Mouse (Mus musculus) CH12.LX (cell line): Measurements from ENCODE around the gene Drd1. TPM values are rescaled to one million over a fixed set of nuclear protein-coding genes. Genes with fewer than 3 reads are reported as not detected.

Experiments
- DNase-seq: peaks from one replicate; pipeline ENCODE4 v3.0.0-alpha.2; 2013; ENCODE audit errors: extremely low read depth
- H3K27ac ChIP-seq: 2 replicates; pipeline ENCODE4 v1.5.1; 2012; ENCODE audit warnings: low read depth, mild to moderate bottlenecking, control low read depth, moderate library complexity; ENCODE audit not compliant: insufficient read depth
- H3K27me3 ChIP-seq: replicated peaks from 2 replicates; pipeline ENCODE3; 2012; ENCODE audit warnings: inconsistent platforms
- H3K36me3 ChIP-seq, 2 experiments: replicated peaks in 1 of 2; 2 replicates each; pipeline versions ENCODE3 to v1.6.1; 2012; ENCODE audit warnings: inconsistent platforms in 1 of 2, low read length in 1 of 2, mild to moderate bottlenecking in 1 of 2, mixed read lengths in 1 of 2, moderate library complexity in 1 of 2; ENCODE audit not compliant: control insufficient read depth in 1 of 2, insufficient read depth in 1 of 2
- H3K4me1 ChIP-seq, 2 experiments: 2 replicates each; pipeline ENCODE4 v1.6.1; 2012; ENCODE audit warnings: inconsistent platforms in 1 of 2, moderate library complexity in 1 of 2; ENCODE audit not compliant: insufficient read depth in 2 of 2, control insufficient read depth in 1 of 2
- H3K4me2 ChIP-seq: 2 replicates; pipeline ENCODE4 v1.6.1; 2012; ENCODE audit warnings: low read depth, mild to moderate bottlenecking, control low read depth; ENCODE audit not compliant: poor library complexity, insufficient read depth, severe bottlenecking
- H3K4me3 ChIP-seq, 3 experiments: fragments of 150-350 bp in 1 of 3; sonication (generic) in 1 of 3; replicated peaks in 1 of 3; 2 replicates each; pipeline versions ENCODE3 to v1.5.1; 2011 to 2012; ENCODE audit warnings: low read depth in 2 of 3, low read length in 2 of 3, mild to moderate bottlenecking in 2 of 3, moderate library complexity in 2 of 3, control low read depth in 1 of 3, improper control_type of control experiment in 1 of 3, inconsistent platforms in 1 of 3, mixed read lengths in 1 of 3; ENCODE audit not compliant: poor library complexity in 1 of 3
- H3K79me2 ChIP-seq: replicated peaks from 2 replicates; pipeline ENCODE4 v1.6.1; 2012; ENCODE audit warnings: mild to moderate bottlenecking, moderate library complexity; ENCODE audit not compliant: control insufficient read depth, poor library complexity, insufficient read depth, severe bottlenecking; ENCODE audit errors: extremely low read depth
- H3K9ac ChIP-seq: 2 replicates; pipeline ENCODE4 v1.6.1; 2012; ENCODE audit warnings: low read depth, mild to moderate bottlenecking, control low read depth, moderate library complexity; ENCODE audit not compliant: insufficient read depth
- H3K9me3 ChIP-seq: replicated peaks from 2 replicates; pipeline ENCODE3; 2012; ENCODE audit warnings: low read length, inconsistent platforms, mixed read lengths
- ETS1 ChIP-seq: conservative IDR thresholded peaks from 2 replicates; pipeline ENCODE4 v1.6.1; 2012; ENCODE audit warnings: low read depth, mild to moderate bottlenecking, inconsistent platforms, low read length, improper control_type of control experiment, moderate library complexity
- JUND ChIP-seq: conservative IDR thresholded peaks from 2 replicates; pipeline ENCODE4 v1.6.1; 2011; ENCODE audit warnings: low read depth, low read length, improper control_type of control experiment
- MAFK ChIP-seq: IDR thresholded peaks from 2 replicates; pipeline ENCODE4 v1.6.1; 2011; ENCODE audit warnings: low read length, improper control_type of control experiment; ENCODE audit not compliant: insufficient replicate concordance
- MAX ChIP-seq: IDR thresholded peaks from 2 replicates; pipeline ENCODE4 v1.6.1; 2011; ENCODE audit warnings: low read length, improper control_type of control experiment
- MEF2A ChIP-seq: IDR thresholded peaks from 2 replicates; pipeline ENCODE4 v1.6.1; 2014; ENCODE audit warnings: low read depth, mild to moderate bottlenecking, inconsistent platforms, low read length, improper control_type of control experiment, borderline replicate concordance
- NELFE ChIP-seq: IDR thresholded peaks from 2 replicates; pipeline ENCODE4 v1.6.1; 2011; ENCODE audit warnings: low read depth, low read length, improper control_type of control experiment
- PAX5 ChIP-seq: IDR thresholded peaks from 2 replicates; pipeline ENCODE4 v1.6.1; 2012; ENCODE audit warnings: low read length, inconsistent platforms, mixed read lengths
- RAD21 ChIP-seq: IDR thresholded peaks from 2 replicates; pipeline ENCODE4 v1.6.1; 2011; ENCODE audit warnings: low read depth, mild to moderate bottlenecking, low read length, improper control_type of control experiment, moderate library complexity
- RCOR1 ChIP-seq: conservative IDR thresholded peaks from 2 replicates; pipeline ENCODE4 v1.6.1; 2012; ENCODE audit warnings: low read depth, mild to moderate bottlenecking, inconsistent platforms, low read length, improper control_type of control experiment
- UBTF ChIP-seq: IDR thresholded peaks from 2 replicates; pipeline ENCODE4 v1.6.1; 2012; ENCODE audit warnings: low read depth, mild to moderate bottlenecking, inconsistent platforms, low read length, improper control_type of control experiment, moderate library complexity
- USF1 ChIP-seq: IDR thresholded peaks from 2 replicates; pipeline ENCODE4 v1.6.1; 2014; ENCODE audit warnings: low read depth, mild to moderate bottlenecking, inconsistent platforms, low read length, improper control_type of control experiment
- ZC3H11A ChIP-seq: IDR thresholded peaks from 2 replicates; pipeline ENCODE4 v1.6.1; 2012; ENCODE audit warnings: low read depth, mild to moderate bottlenecking, inconsistent platforms, low read length, improper control_type of control experiment
- ZNF384 ChIP-seq: IDR thresholded peaks from 2 replicates; pipeline ENCODE4 v1.6.1; 2012; ENCODE audit warnings: low read depth, low read length, improper control_type of control experiment, inconsistent platforms
- dilution Hi-C: fragments of 300-500 bp; cut with MboI; formaldehyde crosslinking; loops from 2 replicates; pipeline ENCODE4 v1.14.3; 2020; ENCODE audit warnings: low sequenced_read_pairs; ENCODE audit not compliant: extremely low pct_unique_long_range_greater_than_20kb, extremely low pct_ligation_motif_present
- in situ Hi-C: fragments of 300-500 bp; cut with MboI; formaldehyde crosslinking; loops from 3 replicates; pipeline ENCODE4 v1.14.3; 2019; ENCODE audit warnings: low sequenced_read_pairs, low pct_ligation_motif_present, low pct_unique_long_range_greater_than_20kb, mixed read lengths
- polyA plus RNA-seq: library from polyadenylated mRNA; unstranded; fragments of >175 nt; gene quantifications from 2 replicates; pipeline ENCODE4 v1.2.1, GENCODE M21; 2012; ENCODE audit warnings: low read depth; ENCODE audit not compliant: insufficient read length
- total RNA-seq, 2 experiments: library from RNA; depleted of rRNA; stranded (reverse); fragments of 300-350 nt in 1 of 2; fragments of >200 nt in 1 of 2; gene quantifications; 2 replicates each; pipeline ENCODE4 v1.2.3; 2012 to 2014

Drd1 gene
- total and polyA plus RNA-seq, 3 experiments, result not detected

- H3K4me3 ChIP-seq, result peak overlapping the region in 1 of 3 experiments; percentile 16
- no peak overlapping the region for H3K27ac ChIP-seq
- H3K36me3 ChIP-seq, result peaks cover 20 to 87% of the 10 kb centered on the region in 2 experiments
Observed at GRCm38 (mm10) chr13:54079782-54080759, 24.6 kb upstream of the Drd1 start.

GRCm38 (mm10) chr13:54077470-54078174, 22.1 kb upstream of the Drd1 start:
- H3K4me1 ChIP-seq, result peaks cover 17 to 66% of the 10 kb centered on the region in 2 experiments
- H3K79me2 ChIP-seq, result peaks cover 95% of the 10 kb centered on the region
- peaks cover 18 to 73% of the 10 kb centered on the region in 2 experiments for H3K36me3 ChIP-seq
- no peaks in the 10 kb centered on the region for H3K27me3 ChIP-seq
- TF ChIP-seq ZC3H11A, result no peak
- H3K4me2 ChIP-seq, result no peak overlapping the region
- no peak overlapping the region for H3K9ac ChIP-seq
- H3K4me3 ChIP-seq, result no peak overlapping the region
- no peak for DNase-seq
- no peaks in the 10 kb centered on the region for H3K9me3 ChIP-seq
- in situ Hi-C loops, result no loop called here
- dilution Hi-C loops, result no loop called here
- no peak overlapping the region for H3K27ac ChIP-seq

More at GRCm38 (mm10) chr13:54079782-54080759, 24.6 kb upstream of the Drd1 start:
- H3K4me2 ChIP-seq, result peak overlapping the region; percentile 39
- H3K9ac ChIP-seq, result no peak overlapping the region
- no peak for TF ChIP-seq PAX5
- TF ChIP-seq MEF2A, result no peak
- TF ChIP-seq MAX, result no peak
- no peak for TF ChIP-seq UBTF
- no peak for TF ChIP-seq ZNF384
- no peak for TF ChIP-seq ETS1
- H3K27me3 ChIP-seq, result no peaks in the 10 kb centered on the region
- H3K79me2 ChIP-seq, result peaks cover 93% of the 10 kb centered on the region
- dilution Hi-C loops (no loop called here), in situ Hi-C loops (no loop called here)
- DNase-seq, result no peak
- H3K9me3 ChIP-seq, result no peaks in the 10 kb centered on the region
- peaks cover 17 to 51% of the 10 kb centered on the region in 2 experiments for H3K4me1 ChIP-seq

GRCm38 (mm10) chr13:54076762-54077460, 21.4 kb upstream of the Drd1 start:
- Histone ChIP-seq H3K4me2 (no peak overlapping the region), H3K27ac (no peak overlapping the region), H3K79me2 (peaks cover 98% of the 10 kb centered on the region), H3K4me1 (peaks cover 17 to 66% of the 10 kb centered on the region in 2 experiments), H3K9me3 (no peaks in the 10 kb centered on the region), H3K27me3 (no peaks in the 10 kb centered on the region), H3K4me3 (no peak overlapping the region), H3K36me3 (peaks cover 16 to 66% of the 10 kb centered on the region in 2 experiments), H3K9ac (no peak overlapping the region)
- TF ChIP-seq RAD21 (no peak), JUND (no peak), ZC3H11A (no peak), USF1 (no peak), RCOR1 (no peak), NELFE (no peak), MAFK (no peak)
- dilution Hi-C loops, result no loop called here
- in situ Hi-C loops, result no loop called here
- DNase-seq, result no peak
